Mouse (Mus musculus): ENCODE measurements around the gene Meioc. TPM values are rescaled to one million over a fixed set of nuclear protein-coding genes. Genes with fewer than 3 reads are reported as not detected.

The Meioc gene
- polyA plus RNA-seq (2016; fragmentation: Nextera tagmentation; extraction: Ambion mirVana) = 0.58 and 0.60 TPM in 2 replicates

DNA sequence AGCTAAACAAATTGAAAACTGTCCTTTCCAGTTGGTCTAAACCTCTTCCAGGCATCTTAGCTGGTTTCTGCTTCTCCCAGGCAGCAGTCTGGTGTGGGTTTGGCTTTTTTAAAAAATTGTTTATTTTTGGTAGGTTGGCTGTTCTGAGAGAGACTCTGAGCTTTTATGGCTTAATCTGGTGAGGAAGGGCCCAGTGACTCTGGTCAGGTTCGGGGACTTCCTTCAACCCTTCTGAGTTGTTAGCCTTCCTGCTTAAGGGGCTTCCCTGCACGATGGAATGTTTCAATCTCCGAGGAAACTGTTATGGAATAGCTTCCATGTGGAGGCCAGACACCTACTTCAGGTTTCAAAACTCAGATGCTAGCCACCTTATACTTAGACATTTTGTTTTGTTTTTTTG is at the start of gene Meioc:
Gene Meioc (plus strand): TSS at position 301 of the 400 bp plus-strand sequence.
- 84% methylated on average over 3 of the region's 3 CpGs for WGBS
- peaks cover 10% of the 10 kb centered on the region for H3K9me3 ChIP-seq
- H3K36me3 ChIP-seq = no peaks in the 10 kb centered on the region
- H3K27me3 ChIP-seq (replicated peaks) = peaks cover 24% of the 10 kb centered on the region
- H3K4me2 ChIP-seq (replicated peaks) = no peak within 1 kb of the TSS
- no peak for ATAC-seq (ENCODE audit: low FRiP score, low read depth)
- H3K4me1 ChIP-seq = no peaks in the 10 kb centered on the region
- H3K4me3 ChIP-seq = no peak within 1 kb of the TSS
- no peak within 1 kb of the TSS for H3K9ac ChIP-seq
- no peak within 1 kb of the TSS for H3K27ac ChIP-seq

- Histone ChIP-seq H3K4me2 (replicated peaks) (no peak overlapping the region), H3K27ac (no peak overlapping the region), H3K27me3 (replicated peaks) (no peaks in the 10 kb centered on the region), H3K4me1 (peaks cover 11% of the 10 kb centered on the region), H3K9ac (no peak overlapping the region), H3K4me3 (no peak overlapping the region), H3K9me3 (0 out of 2 replicates have a peak, but pooled peaks cover 4% of the 10 kb centered on the region), H3K36me3 (no peaks in the 10 kb centered on the region)
- 62% methylated on average over 2 of the region's 2 CpGs for WGBS
- ATAC-seq (ENCODE audit: low FRiP score, low read depth) = no peak
Measured at GRCm38 (mm10) chr11:102619449-102619848, 44.1 kb upstream of the Meioc start.

GRCm38 (mm10) chr11:102623876-102624789 is 39.4 kb upstream of the Meioc start:
- H3K9ac ChIP-seq = 0 out of 2 replicates have a peak overlapping the region, but pooled peaks have one; percentile 1
- H3K4me3 ChIP-seq = no peak overlapping the region
- peak; percentile 44; the same call in 1 of the 2 replicates for ATAC-seq (ENCODE audit: low FRiP score, low read depth)

DNA sequence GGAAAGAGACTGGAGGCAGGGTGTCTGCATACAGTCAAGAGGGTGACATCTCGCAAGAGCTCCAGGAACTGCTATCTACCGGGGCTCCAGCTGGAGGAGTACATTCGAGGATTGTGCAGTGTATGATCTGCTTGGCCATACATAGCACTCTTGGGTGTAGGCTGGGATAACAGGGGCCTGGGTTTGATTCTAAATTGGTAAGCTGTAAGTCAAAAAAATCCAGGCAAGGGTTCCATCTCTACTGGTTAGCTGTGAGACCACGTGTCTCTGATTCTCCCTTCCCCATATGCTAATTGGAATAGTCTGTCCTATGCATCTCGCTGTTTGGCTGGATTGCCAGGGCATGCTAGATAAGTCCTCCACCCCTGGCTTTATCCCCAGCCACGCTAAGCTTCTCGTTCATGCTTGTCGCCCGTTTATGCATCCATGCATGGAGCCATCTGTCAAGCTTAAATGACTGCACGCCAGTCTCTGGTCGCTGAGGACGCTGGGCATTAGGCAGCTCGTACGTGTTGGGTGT is 38.6 kb upstream of the Meioc start:
- 0 out of 2 replicates have a peak overlapping the region, but pooled peaks have one; percentile 1 for H3K9ac ChIP-seq
- H3K4me1 ChIP-seq = peaks cover 25% of the 10 kb centered on the region

More at GRCm38 (mm10) chr11:102623876-102624789, 39.4 kb upstream of the Meioc start:
- peak overlapping the region; percentile 31 for H3K4me2 ChIP-seq (replicated peaks)
- 0 out of 2 replicates have a peak, but pooled peaks cover 3% of the 10 kb centered on the region for H3K9me3 ChIP-seq
- 8% methylated on average over 17 of the region's 17 CpGs for WGBS
- H3K4me1 ChIP-seq = peaks cover 25% of the 10 kb centered on the region
- no peaks in the 10 kb centered on the region for H3K36me3 ChIP-seq
- H3K27me3 ChIP-seq (replicated peaks) = no peaks in the 10 kb centered on the region
- H3K27ac ChIP-seq = 0 out of 2 replicates have a peak overlapping the region, but pooled peaks have one; percentile 26

DNA sequence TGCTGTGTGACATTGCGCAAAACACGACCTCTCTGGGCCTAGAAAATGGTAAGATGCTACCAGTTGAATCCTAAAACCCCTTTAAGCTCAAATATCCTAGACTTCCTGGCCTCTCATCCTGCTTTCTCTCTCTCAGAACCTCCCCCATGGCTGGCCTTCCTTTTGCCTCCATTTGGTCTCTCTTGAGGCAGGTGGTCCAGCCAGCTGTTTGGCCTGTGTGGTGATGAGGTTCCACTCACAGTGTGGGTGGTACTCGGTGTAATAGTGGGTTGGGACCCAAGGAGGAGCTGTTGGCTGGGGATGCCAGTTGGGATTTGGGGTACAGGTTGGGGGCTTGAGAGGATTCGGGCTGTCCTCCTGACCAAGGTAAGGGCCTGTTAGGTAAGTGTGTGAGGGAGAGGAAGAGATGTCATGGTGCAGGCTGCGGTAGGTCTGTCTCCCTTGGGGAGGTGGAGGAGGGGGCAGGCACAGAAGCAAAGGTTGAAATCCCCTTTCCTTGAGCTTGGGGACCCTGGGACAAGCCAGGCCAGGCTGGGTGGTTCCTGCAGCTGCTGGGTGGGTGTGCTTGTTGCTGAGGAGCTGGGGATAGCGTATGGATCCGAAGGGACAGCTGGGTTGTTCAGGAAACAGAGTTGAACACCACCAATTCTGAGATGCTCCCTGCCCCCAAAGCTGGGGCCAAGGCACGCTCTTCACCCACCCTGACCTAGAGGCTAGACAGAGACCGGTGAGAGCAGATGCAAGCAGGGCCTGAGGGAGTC is 36.2 kb upstream of the Meioc start:
- H3K4me1 ChIP-seq = peaks cover 39% of the 10 kb centered on the region
- no peaks in the 10 kb centered on the region for H3K27me3 ChIP-seq (replicated peaks)
- no peak for ATAC-seq (ENCODE audit: low FRiP score, low read depth)
- no peak overlapping the region for H3K27ac ChIP-seq
- H3K4me2 ChIP-seq (replicated peaks) = no peak overlapping the region
- no peaks in the 10 kb centered on the region for H3K9me3 ChIP-seq
- H3K36me3 ChIP-seq = no peaks in the 10 kb centered on the region
- no peak overlapping the region for H3K9ac ChIP-seq
- WGBS = 86% methylated on average over 9 of the region's 9 CpGs
- H3K4me3 ChIP-seq = no peak overlapping the region

More for the DNA sequence above, 38.6 kb upstream of the Meioc start:
- no peaks in the 10 kb centered on the region for H3K9me3 ChIP-seq
- peak overlapping the region; percentile 31; the same call in 1 of the 2 replicates for H3K4me2 ChIP-seq (replicated peaks)
- no peaks in the 10 kb centered on the region for H3K36me3 ChIP-seq
- no peak for ATAC-seq (ENCODE audit: low FRiP score, low read depth)
- no peaks in the 10 kb centered on the region for H3K27me3 ChIP-seq (replicated peaks)
- H3K27ac ChIP-seq = peak overlapping the region; percentile 50; the same call in 1 of the 2 replicates
- WGBS = 44% methylated on average over 14 of the region's 14 CpGs
- no peak overlapping the region for H3K4me3 ChIP-seq

GRCm38 (mm10) chr11:102628529-102628928 is 35.0 kb upstream of the Meioc start:
- no peak overlapping the region for H3K4me3 ChIP-seq
- no peak overlapping the region for H3K27ac ChIP-seq
- H3K27me3 ChIP-seq (replicated peaks) = no peaks in the 10 kb centered on the region; the same call in 1 of the 2 replicates
- H3K9me3 ChIP-seq = no peaks in the 10 kb centered on the region
- no peak for ATAC-seq (ENCODE audit: low FRiP score, low read depth)
- no peaks in the 10 kb centered on the region for H3K36me3 ChIP-seq
- H3K9ac ChIP-seq = no peak overlapping the region
- H3K4me2 ChIP-seq (replicated peaks) = no peak overlapping the region
- peaks cover 45% of the 10 kb centered on the region for H3K4me1 ChIP-seq
- 58% methylated on average over 9 of the region's 9 CpGs for WGBS

- ATAC-seq (ENCODE audit: low FRiP score, low read depth) = no peak
- Histone ChIP-seq H3K4me1 (peaks cover 37% of the 10 kb centered on the region), H3K4me3 (no peak overlapping the region), H3K9ac (no peak overlapping the region), H3K27me3 (replicated peaks) (no peaks in the 10 kb centered on the region; the same call in 1 of the 2 replicates), H3K36me3 (no peaks in the 10 kb centered on the region), H3K9me3 (no peaks in the 10 kb centered on the region), H3K27ac (no peak overlapping the region), H3K4me2 (replicated peaks) (no peak overlapping the region)
- 66% methylated on average over 8 of the region's 8 CpGs for WGBS
Measured at GRCm38 (mm10) chr11:102629375-102629774, 34.1 kb upstream of the Meioc start.

DNA sequence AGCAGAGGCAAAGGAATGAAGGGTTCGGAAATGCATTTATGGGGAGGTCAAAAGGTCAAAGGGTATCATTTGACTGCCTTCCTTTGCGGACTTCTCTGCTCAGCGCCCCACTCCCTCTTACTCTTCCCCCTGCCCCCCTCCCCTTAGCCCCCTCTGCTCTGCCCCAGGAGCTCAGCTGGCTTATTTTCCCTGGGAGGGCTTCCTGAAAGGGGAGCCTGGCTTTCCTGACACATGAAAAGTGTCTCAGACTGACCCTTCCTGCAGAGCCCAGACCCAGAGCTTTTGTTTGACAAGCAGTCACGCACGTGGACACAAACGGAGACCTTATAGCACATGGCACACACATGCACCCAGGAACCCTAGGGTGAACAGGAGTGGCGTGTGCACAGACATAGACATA is 32.8 kb upstream of the Meioc start:
- no peak overlapping the region for H3K27ac ChIP-seq
- ATAC-seq (ENCODE audit: low FRiP score, low read depth) = no peak
- 0 out of 2 replicates have a peak overlapping the region, but pooled peaks have one; percentile 1 for H3K4me2 ChIP-seq (replicated peaks)
- H3K9ac ChIP-seq = no peak overlapping the region
- no peak overlapping the region for H3K4me3 ChIP-seq
- H3K4me1 ChIP-seq = peaks cover 24% of the 10 kb centered on the region
- no peaks in the 10 kb centered on the region for H3K36me3 ChIP-seq
- WGBS = 10% methylated on average over 7 of the region's 7 CpGs
- H3K9me3 ChIP-seq = no peaks in the 10 kb centered on the region
- no peaks in the 10 kb centered on the region; the same call in 1 of the 2 replicates for H3K27me3 ChIP-seq (replicated peaks)

GRCm38 (mm10) chr11:102631203-102631602 is 32.3 kb upstream of the Meioc start:
- no peak overlapping the region for H3K9ac ChIP-seq
- no peaks in the 10 kb centered on the region; the same call in 1 of the 2 replicates for H3K27me3 ChIP-seq (replicated peaks)
- H3K4me2 ChIP-seq (replicated peaks) = 0 out of 2 replicates have a peak overlapping the region, but pooled peaks have one; percentile 1
- ATAC-seq (ENCODE audit: low FRiP score, low read depth) = no peak
- H3K27ac ChIP-seq = no peak overlapping the region
- H3K4me1 ChIP-seq = peaks cover 24% of the 10 kb centered on the region
- H3K36me3 ChIP-seq = no peaks in the 10 kb centered on the region
- WGBS = 27% methylated on average over 5 of the region's 5 CpGs
- no peak overlapping the region for H3K4me3 ChIP-seq
- H3K9me3 ChIP-seq = no peaks in the 10 kb centered on the region

- H3K27me3 ChIP-seq (replicated peaks) = no peaks in the 10 kb centered on the region; the same call in 1 of the 2 replicates
- peaks cover 30% of the 10 kb centered on the region for H3K4me1 ChIP-seq
- no peak overlapping the region for H3K4me3 ChIP-seq
- no peak overlapping the region for H3K9ac ChIP-seq
- H3K9me3 ChIP-seq = no peaks in the 10 kb centered on the region
- H3K27ac ChIP-seq = no peak overlapping the region
- ATAC-seq (ENCODE audit: low FRiP score, low read depth) = no peak
- WGBS = 7% methylated on average over 9 of the region's 13 CpGs
- H3K36me3 ChIP-seq = no peaks in the 10 kb centered on the region
- H3K4me2 ChIP-seq (replicated peaks) = peak overlapping the region; percentile 37
Measured at GRCm38 (mm10) chr11:102632725-102633124, 30.8 kb upstream of the Meioc start.

GRCm38 (mm10) chr11:102633379-102633778 is 30.1 kb upstream of the Meioc start:
- H3K9ac ChIP-seq = no peak overlapping the region
- H3K4me3 ChIP-seq = no peak overlapping the region
- no peaks in the 10 kb centered on the region for H3K9me3 ChIP-seq
- no peak for ATAC-seq (ENCODE audit: low FRiP score, low read depth)
- H3K27me3 ChIP-seq (replicated peaks) = no peaks in the 10 kb centered on the region; the same call in 1 of the 2 replicates
- H3K27ac ChIP-seq = no peak overlapping the region
- WGBS = 36% methylated on average over 9 of the region's 9 CpGs
- H3K36me3 ChIP-seq = no peaks in the 10 kb centered on the region
- H3K4me1 ChIP-seq = peaks cover 30% of the 10 kb centered on the region
- peak overlapping the region; percentile 37 for H3K4me2 ChIP-seq (replicated peaks)

Data from neural tube, embryonic 12.5 days (tissue).